Mouse (Mus musculus): ENCODE measurements around the gene Nwd2. TPM values are rescaled to one million over a fixed set of nuclear protein-coding genes. Genes with fewer than 3 reads are reported as not detected.
A peak's percentile ranks its signal among the peaks of the same experiment; 100 is the strongest.

Nwd2 gene
- total RNA-seq, 2 experiments from 2014 or later = not detected

DNA sequence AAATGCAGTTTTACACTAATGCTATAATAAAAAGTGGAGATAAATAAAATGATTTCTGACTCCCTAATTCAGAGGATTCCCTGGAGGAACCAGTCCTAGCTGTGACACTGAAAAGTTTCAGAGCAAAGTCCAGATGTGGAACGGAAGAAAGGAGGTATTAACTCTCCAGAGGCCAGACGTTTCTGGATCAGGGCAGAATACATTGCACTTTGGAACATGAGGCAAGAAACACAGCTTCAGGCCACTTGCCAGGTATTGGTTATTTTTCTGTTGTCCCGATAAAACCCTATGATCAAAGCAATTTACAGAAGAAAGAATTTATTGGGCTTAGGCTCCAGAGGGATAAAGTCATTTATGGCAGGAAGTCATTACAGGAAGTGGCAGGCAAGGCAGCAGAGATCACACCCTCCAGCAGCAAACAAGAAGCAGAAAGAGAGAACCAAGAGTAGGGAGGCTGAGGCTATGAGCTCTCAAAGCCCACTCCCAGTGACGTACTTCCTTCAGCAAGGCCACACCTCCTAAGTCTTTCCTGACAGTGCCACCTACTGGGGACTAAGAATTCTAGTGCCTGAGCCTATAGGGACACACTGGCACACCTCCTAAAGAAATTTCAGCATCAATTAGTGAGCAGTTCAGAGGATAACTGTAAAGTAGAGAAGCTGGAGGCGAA lies 106.3 kb downstream of the Nwd2 start:
- ATAC-seq (replicated peaks; ENCODE audit: poor library complexity) = peak; percentile 87

DNA sequence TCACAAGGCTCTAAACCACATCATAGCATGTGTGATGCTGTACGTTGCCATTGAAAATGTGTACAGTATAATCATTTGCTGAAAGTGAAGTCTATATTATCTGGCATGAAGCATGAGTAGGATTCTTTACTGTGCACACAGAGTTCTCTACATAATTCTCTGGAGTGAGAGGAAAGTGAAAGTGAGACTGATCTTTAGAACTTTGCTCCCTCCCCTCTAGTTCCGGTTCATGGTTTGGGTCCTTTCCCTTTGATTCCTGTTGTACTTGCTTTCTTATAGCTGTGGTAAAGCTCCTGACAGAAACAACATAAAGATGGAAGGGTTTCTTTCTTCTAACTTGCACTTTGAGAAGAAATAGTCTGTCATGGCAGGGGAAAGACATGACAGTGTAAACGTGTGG lies 107.0 kb downstream of the Nwd2 start:
- ATAC-seq (replicated peaks; ENCODE audit: poor library complexity) = no peak

DNA sequence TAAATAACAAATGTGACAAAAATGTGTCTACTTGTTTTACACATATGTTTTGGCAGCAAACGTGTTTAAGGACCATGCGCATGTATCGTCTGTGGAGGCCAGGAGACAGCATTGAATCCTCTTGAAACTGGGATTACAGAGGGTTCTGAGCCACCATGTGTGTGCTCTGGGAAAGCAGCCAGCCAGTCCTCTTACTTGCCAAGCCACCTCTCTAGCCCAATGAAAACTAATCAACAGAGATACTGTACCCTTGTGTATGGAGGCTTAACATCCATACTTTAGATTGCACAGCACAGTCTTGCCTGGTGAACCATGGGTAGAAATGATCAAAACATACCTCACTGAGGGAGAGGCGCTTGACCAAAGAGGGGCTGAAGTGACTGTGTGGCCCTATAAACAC lies 117.0 kb downstream of the Nwd2 start:
- ATAC-seq (replicated peaks; ENCODE audit: poor library complexity) = no peak

DNA sequence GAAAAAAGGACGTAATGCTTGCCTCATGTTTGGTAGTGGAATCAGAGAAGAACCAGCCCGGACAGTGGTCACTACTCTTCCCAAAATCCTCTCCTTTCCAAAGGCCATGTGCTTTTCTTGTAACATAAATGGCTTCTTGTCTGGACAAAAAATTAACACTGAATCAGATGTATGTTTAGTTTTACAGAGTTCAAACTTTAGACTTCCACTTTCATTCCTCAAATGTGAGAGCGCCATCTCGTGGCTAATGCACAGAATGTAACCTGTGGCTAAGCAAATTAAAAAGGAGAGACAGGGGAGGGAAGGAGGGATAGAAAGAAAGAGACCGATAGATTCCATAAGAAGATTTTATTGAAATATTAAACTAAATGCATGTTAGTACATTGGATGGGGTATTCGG lies 117.8 kb downstream of the Nwd2 start:
- peak; percentile 86 for ATAC-seq (replicated peaks; ENCODE audit: poor library complexity)

DNA sequence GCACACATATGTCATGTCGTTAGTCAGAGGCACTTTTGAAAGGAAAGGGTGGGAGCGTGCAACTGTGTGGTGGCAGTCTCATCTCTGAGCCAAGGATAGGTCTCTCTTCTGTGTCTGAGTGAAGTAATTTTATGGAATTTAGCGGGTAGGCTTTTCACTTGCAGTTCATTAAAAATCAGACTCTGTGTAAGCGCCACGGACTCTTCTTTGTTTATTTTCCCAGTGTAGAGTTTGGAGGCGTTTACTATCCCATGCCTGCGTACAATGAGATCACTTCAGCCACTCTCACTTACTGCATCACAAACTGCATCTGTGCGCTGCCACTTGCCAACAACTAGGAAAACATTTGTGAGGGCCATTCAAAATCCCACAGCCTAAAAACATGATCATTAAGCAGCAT lies 118.6 kb downstream of the Nwd2 start:
- no peak for ATAC-seq (replicated peaks; ENCODE audit: poor library complexity)

DNA sequence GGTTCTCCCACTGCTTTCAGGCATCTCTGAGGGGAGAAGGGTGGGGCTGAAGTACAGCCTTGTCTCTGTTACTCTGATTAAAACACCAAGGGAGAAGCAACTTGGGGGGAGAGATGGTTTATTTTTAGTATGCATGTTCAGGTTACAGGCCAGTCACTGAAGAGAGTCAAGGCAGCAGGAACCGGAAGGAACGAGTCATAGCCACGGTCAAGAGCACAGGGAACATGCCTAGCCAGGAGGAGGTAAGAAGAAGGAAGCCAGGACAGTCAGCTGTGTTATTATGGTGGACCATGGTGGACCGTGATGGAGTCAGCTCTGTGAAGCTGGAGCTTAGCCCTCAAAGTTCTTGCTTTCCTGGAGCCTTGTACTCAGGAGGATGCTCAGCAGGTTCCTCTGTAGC lies 119.3 kb downstream of the Nwd2 start:
- ATAC-seq (replicated peaks; ENCODE audit: poor library complexity) = no peak

DNA sequence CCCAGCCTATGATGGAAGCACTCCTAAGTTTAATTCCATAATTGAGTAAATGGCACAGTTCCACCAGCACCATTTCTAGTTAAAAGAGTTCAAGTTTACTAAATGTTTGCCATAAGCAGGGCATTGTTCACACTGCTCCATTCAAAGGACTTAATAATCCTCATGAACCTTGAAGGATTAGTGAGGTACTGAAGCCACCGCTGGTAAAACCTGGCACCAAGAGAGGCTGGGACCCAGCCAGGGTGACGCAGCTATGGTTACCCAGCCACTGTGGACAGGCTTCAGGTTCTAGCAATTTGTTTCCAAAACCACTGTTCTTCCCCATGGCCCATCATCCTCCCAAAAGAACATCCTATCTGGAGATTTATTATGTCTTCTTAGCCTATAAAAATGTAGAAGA lies 124.1 kb downstream of the Nwd2 start:
- ATAC-seq (replicated peaks; ENCODE audit: poor library complexity) = no peak

DNA sequence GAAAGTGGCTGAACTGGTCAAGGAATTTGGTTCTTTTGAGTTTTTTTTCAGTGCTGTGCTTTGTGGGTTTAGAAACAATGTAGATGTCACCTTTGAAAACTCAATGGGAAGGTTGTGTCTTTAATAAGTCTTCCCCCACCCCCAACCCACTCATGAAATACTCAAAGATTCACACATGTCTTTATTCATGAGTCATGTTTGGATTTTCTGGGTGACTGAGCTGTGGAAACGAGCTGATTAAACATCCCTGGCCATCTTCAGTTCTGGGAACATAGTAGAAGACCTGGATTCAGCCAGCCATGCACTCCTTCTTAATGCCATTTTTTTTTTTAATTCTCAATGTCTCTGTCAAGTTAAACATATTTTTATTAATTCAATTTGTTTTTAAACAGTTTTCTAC lies 124.7 kb downstream of the Nwd2 start:
- no peak for ATAC-seq (replicated peaks; ENCODE audit: poor library complexity)

DNA sequence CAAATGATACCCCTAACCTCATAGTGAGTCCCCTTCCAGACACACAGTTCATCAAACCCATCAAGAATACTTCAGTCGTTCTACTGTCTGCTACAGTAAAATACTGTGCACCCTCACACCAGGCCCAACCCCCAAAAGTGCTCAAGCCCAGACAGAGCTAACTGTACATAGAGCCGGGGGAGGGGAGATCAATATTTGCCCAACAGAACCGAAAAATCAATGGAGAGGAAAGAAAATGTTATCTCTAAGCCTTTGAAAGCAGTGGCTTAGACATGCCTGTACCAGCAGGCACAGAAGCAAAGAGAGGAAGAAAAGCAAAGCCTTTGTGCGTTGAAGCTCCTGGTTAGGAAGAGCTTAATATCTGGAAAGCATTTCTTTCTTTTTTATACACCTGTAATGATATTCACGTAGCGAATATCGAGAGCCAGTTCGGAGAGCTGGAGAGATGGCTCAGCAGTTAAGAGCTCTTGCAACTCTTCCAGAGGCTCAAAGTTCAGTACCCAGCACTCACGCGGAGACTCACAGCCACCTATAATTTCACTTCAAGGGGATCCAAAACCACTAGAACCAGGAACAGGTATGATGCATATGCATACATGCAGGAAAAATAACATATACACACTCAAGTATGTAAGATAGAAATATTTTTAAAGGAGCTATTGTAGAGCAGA lies 139.4 kb downstream of the Nwd2 start:
- ATAC-seq (replicated peaks; ENCODE audit: poor library complexity) = no peak

DNA sequence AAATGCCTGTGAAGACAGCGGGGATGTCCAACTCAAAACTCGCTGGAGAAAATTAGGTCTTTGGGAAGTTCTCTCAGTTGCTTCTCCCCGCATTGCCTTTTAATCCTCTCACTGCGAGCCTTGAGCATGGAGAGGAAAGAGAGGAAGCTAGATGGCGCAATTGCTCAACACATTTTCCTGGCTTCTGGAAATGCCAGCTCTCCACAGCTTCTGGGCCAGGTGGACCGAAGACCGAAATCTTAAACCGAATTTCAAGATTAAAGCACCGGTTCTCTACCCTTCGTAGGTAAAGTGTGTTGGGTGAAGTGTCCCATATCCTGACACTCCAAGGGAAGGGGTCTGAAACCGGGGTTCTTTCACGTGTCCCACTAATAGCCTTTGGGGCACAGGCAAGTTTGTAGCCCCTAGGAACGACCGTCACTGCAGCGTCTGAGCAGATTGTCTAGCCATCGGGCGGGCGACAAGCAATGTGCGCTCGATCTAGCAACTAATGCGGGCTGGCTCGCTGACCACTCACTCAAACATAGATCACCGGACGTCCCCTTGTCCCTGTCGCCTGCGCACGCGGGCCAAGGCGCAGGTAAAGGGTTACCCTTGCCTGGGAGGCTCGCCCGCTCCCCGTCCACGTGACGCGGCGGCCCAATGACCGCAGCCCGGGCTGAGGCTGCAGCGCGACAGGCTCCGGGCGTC lies 163.1 kb downstream of the Nwd2 start, which contains the start of gene 0610040J01Rik:
0610040J01Rik (plus strand) TSS at position 545 of the 690 bp plus-strand sequence.
- peak; percentile 91 for ATAC-seq (replicated peaks; ENCODE audit: poor library complexity)

DNA sequence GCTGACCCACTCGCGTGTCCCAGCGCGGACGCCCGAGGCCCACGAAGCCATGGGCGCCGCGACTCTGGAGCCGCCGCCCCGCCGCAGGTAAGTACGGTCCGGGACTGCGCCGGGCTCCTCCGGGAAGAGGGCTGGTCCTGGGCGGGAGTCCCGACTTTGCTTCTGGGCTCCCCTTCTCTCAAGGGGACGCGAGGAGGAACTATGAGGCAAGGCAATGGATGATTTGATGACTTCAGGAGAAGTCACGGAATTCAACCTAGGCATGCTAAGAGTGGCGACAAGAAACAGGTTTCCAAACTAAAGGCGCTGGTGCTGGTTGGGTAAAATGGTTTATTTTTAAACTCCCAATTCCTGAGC lies 163.6 kb downstream of the Nwd2 start:
- peak; percentile 27 for ATAC-seq (replicated peaks; ENCODE audit: poor library complexity)

DNA sequence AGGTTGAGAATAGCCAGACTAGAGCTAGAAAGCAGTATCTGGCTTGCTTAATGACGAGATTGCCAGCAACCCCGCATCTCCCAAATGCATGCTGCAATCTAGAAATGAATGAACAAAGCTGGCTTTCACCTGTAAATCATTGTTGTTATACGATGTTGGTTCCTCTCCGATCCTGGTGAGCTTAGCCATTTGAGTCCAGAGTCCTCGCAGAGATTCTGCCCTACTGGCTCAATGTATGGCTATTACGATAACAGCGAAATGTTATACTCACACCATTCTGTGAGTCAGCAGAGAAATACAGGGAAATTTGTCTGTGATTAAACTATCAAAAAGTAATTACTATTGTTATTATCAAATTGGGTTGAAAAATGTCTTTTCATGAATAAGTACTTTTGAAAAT lies 167.7 kb downstream of the Nwd2 start:
- ATAC-seq (replicated peaks; ENCODE audit: poor library complexity) = no peak

DNA sequence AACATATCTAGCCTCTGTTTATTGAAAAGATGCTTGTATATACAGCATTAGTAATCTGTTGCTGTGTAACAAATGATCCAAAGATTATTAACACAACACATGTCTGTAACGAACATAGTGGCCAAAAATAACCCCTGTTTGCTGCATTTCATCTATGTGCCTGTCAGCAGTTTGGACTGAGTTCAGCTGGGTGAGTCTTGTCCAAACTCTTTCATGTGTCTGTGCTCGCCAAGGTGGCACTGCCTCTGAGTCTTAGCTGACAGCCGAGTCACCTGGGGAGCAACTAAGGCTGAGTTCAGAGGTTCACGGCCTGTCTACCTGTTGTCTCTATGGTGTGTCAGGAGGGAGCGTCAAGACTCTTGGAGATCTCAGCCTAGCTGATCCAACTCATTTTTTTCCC lies 168.4 kb downstream of the Nwd2 start:
- no peak for ATAC-seq (replicated peaks; ENCODE audit: poor library complexity)

DNA sequence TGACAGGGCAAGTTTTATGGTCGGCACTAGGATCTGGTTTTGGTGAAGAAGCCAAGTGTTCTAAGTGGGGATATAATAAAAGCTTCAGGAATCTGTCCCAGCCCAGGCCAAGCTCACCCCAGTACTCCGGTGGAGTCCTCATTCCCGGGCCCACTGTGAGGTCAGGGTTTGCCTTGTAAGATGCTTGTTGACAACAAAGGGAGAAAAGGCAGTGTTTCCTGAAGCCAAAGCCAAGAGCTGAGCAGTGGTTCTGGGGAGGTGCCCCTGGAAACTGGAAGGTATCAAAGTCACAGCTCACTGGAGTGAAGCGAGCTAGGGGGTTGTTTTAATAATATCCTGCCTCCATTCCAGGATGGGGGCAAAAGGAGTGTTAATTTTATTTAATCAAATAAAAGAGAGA lies 170.1 kb downstream of the Nwd2 start:
- no peak for ATAC-seq (replicated peaks; ENCODE audit: poor library complexity)

DNA sequence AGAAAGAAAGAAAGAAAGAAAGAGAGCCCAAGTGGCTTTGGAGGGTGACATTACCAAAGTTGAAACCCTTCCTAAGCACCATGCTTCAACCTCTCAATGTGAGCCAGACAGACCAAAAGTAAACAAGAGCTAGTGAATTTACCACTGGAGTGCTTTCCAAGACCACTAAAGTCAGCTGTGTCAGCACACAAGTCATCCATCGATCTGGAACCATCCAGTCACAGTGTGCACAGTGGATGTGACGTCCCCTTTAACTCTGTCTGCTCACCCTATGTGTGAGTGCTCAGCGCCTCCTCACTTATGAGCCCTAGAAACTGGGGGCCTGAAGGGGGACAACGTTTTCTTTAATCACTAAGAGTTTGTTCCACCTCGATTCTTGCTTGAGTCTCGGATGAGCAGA lies 170.6 kb downstream of the Nwd2 start:
- ATAC-seq (replicated peaks; ENCODE audit: poor library complexity) = no peak

DNA sequence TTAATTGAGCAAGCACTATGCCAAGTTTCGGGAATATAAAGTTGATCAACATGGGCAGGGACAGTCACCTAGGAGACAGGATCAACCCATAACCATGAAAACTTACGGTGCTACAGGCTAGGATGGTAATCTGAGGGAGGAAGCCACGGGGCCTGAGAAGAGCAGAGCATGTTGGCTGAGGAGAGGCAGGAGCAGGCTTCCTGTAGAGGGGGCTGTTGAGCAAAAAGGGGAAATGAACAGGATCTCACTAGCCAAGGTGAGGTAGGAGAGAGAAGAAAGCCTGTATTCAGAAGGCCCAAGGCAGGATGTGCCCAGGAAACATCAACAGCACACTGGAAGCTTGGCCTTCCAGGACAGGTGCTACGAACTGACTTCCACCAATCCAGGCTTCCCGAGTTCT lies 172.3 kb downstream of the Nwd2 start:
- peak; percentile 58 for ATAC-seq (replicated peaks; ENCODE audit: poor library complexity)

DNA sequence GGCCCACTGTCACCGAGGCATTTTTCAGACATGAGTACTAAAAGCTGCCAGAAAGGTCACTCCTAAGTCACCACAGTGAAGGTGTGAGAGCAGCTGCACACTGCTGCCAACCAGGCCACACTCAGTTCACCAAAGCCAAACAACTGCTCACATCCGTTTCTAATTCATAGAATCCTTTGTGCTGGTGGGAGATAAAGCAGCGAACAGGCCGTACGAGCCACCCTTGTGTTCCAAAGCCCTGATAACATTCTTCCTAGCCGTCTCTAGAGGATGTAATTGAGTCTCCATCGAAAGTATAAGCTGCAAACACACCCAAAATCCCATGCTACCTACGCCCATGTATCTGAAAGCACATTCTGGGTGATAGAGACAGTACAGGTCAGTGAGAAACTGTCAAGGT lies 173.0 kb downstream of the Nwd2 start:
- peak; percentile 63 for ATAC-seq (replicated peaks; ENCODE audit: poor library complexity)

DNA sequence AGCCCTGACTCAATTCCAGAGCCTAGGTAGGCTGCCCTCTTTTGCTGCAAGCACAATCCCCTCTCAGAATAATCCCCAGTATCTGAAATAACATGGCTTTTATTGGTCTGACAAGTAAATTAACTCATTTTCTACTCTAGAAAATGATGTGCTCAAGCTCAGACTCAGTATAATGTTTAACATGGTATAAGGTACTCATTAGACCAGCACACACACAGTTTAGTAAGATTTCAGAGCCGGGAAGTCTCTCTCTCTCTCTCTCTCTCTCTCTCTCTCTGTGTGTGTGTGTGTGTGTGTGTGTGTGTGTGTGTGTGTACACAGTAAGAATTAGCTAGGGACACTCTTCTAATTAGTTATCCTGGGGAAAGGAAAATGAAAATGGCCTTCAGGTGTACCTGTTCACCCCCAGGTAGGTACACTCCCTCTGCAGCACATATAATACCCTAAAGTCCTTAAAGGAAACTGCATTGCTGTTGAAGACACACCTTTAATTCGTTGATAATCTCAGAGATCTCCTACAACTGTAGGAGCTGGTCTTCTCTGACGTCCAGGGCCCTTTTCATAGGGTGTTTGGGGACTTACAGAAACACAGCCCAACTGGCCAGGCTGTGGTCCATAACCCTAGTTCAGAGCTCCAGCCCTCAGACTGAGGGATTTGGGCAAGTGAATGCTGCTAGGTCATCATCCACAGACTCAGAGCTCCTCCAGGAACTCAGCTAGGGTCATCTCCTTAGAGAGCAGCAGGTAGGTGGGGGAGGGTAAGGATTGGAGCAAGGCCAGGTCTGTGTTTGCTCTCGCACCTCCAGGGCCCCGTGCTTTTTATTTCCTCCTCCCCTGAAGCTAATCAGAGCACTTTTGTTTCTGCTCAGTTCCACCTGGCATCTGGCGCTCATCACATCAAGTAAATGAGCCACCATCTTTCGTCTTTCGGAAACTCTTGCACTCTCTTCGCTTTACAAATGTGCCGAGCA lies 174.7 kb downstream of the Nwd2 start:
- ATAC-seq (replicated peaks; ENCODE audit: poor library complexity) = no peak

DNA sequence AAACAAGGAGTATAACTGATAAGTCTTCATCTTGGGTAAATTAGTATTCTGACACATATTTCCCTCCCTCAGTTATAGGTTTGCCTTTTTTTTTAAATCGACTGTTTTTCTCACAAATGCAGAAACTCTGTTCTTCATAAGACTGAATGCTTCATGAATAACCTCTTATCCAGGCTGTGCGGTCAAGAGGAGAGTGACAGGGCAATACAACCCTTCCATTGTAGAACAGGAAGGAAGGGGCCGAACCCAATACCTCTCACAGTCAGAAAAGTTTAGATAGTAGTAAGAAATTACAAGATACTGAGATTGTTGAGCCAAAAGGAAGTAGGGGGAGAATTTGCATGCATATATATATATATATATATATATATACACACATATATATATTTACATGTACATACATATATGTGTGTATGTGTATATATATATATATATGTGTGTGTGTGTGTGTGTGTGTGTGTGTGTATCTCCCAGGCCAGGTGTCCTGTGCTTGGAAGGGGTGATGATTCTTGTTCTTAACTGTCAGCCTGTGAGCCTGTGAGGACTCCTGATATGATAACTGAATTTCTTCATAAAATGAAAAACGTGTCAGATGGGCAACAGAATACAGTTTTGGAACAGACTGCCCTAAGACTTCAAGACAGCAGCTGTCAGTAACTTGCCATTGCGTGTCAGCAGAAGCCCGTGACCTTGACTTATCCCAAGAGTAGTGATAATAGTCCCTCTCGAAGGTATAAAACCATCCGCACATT lies 175.9 kb downstream of the Nwd2 start:
- 0 out of 2 replicates have a peak, but pooled peaks have one; percentile 15 for ATAC-seq (replicated peaks; ENCODE audit: poor library complexity)

DNA sequence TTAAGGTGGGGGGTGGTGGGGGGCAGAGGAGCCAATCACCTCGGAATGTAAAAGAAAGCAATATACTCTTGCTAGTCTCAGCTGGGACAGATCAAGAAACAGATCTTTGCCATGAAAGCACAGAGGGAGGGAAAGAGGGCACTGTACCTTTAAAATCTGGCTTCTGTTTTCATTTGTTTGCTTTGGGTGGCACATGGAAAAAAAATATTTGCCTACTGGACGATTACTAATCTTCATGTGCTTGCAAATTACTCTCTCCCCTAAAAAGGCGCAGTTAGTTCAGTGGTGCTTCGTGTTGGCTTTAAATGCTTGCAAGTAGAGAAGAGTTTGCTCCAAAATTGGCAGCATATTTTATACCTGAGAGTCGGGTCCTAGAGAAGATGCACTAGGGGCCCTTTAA lies 177.0 kb downstream of the Nwd2 start:
- no peak for ATAC-seq (replicated peaks; ENCODE audit: poor library complexity)

Measured in megakaryocyte progenitor cell, adult 5-6 weeks (primary cell).